Mouse (Mus musculus): ENCODE measurements around the gene 1110051M20Rik. TPM values are rescaled to one million over a fixed set of nuclear protein-coding genes. Genes with fewer than 3 reads are reported as not detected.

1110051M20Rik gene
- total and polyA plus RNA-seq, 2 experiments from 2014 or later: 158 to 171 TPM

DNA sequence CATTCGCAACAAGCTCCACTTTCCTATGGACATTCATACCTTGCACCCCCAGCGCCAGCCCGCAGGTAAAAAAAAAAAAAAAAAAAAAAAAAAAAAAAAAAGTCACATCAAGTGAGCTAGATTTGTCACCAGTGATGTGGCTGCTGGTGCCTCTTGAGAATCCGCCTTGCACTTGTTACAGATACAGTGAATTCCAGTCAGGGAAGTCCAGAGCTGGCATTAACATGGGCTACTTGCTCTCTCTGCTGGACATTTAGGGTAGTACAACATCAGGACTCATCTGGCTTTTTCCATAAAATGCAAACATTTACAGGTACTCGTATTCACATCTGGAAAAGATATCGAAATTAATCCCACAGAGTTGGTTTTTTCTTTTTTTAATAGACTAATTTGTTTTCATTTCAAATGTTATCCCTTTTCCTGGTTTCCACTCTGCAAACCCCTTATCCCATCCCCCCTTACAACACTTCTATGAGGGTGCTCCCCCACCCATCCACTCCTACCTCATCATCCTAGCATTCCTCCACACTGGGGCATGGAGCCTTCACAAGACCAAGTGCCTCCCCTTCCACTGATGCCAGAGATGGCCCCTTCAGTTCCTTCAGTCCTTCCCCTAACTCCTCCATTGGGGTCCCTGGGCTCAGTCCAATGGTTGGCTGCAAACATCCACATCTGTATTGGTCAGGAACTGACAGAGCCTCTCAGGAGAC, 36.5 kb upstream of the 1110051M20Rik start:
- H3K36me3 ChIP-seq (ENCODE audit: insufficient read depth, low read length): 0 out of 2 replicates have a peak, but pooled peaks cover 7% of the 10 kb centered on the region
- H3K27ac ChIP-seq (ENCODE audit: low read depth, low read length): no peak overlapping the region
- DNase-seq (ENCODE audit: low spot score) (peak; percentile 94), ATAC-seq (ENCODE audit: low FRiP score) (peak; percentile 66)
- TF ChIP-seq CTCF (IDR thresholded peaks at IDR 0.05): peak; percentile 92
- H3K4me2 ChIP-seq (ENCODE audit: low read depth, low read length, poor library complexity, severe bottlenecking): no peak overlapping the region
- WGBS: 62% methylated on average over 6 of the region's 6 CpGs
- H3K4me3 ChIP-seq (ENCODE audit: low read depth, low read length): no peak overlapping the region
- no peak overlapping the region for H3K9ac ChIP-seq (replicated peaks; ENCODE audit: low read length, poor library complexity, severe bottlenecking)
- H3K4me1 ChIP-seq (ENCODE audit: insufficient read depth, low read length): no peaks in the 10 kb centered on the region
- no peaks in the 10 kb centered on the region for H3K9me3 ChIP-seq (ENCODE audit: low read length)
- H3K27me3 ChIP-seq (ENCODE audit: insufficient read depth, low read length): no peaks in the 10 kb centered on the region

GRCm38 (mm10) chr2:91480399-91480801, 35.9 kb upstream of the 1110051M20Rik start:
- WGBS: 93% methylated on average over 9 of the region's 9 CpGs
- Histone ChIP-seq H3K4me2 (ENCODE audit: low read depth, low read length, poor library complexity, severe bottlenecking) (no peak overlapping the region), H3K27ac (ENCODE audit: low read depth, low read length) (no peak overlapping the region), H3K4me3 (ENCODE audit: low read depth, low read length) (no peak overlapping the region), H3K36me3 (ENCODE audit: insufficient read depth, low read length) (0 out of 2 replicates have a peak, but pooled peaks cover 1% of the 10 kb centered on the region), H3K27me3 (ENCODE audit: insufficient read depth, low read length) (no peaks in the 10 kb centered on the region), H3K9ac (replicated peaks; ENCODE audit: low read length, poor library complexity, severe bottlenecking) (no peak overlapping the region), H3K4me1 (ENCODE audit: insufficient read depth, low read length) (no peaks in the 10 kb centered on the region), H3K9me3 (ENCODE audit: low read length) (no peaks in the 10 kb centered on the region)
- DNase-seq (ENCODE audit: low spot score) (peak; percentile 79), ATAC-seq (ENCODE audit: low FRiP score) (peak; percentile 56; the same call in 1 of the 2 replicates)
- TF ChIP-seq CTCF (IDR thresholded peaks at IDR 0.05): no peak

DNA sequence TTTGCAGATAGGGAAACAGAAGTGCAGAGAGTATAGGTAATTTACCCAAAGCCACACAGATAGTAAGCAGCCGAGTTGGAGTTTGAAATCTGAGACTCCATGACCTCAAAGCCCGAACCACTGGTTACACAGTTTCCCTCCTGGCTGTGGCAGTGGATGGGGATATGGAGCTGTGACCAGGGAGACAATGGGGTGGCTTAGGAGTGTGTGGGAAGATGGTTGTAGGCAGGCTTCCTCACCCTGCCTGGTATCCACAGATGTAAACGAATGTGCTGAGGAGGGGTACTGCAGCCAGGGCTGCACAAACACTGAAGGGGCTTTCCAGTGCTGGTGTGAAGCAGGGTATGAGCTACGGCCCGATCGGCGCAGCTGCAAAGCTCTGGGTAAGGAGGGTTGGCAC, 32.3 kb upstream of the 1110051M20Rik start:
- no peaks in the 10 kb centered on the region for H3K27me3 ChIP-seq (ENCODE audit: insufficient read depth, low read length)
- ATAC-seq (ENCODE audit: low FRiP score) (no peak), DNase-seq (ENCODE audit: low spot score) (no peak)
- no peak overlapping the region for H3K4me3 ChIP-seq (ENCODE audit: low read depth, low read length)
- H3K9ac ChIP-seq (replicated peaks; ENCODE audit: low read length, poor library complexity, severe bottlenecking): no peak overlapping the region
- H3K4me1 ChIP-seq (ENCODE audit: insufficient read depth, low read length): no peaks in the 10 kb centered on the region
- 88% methylated on average over 7 of the region's 7 CpGs for WGBS
- no peak overlapping the region for H3K4me2 ChIP-seq (ENCODE audit: low read depth, low read length, poor library complexity, severe bottlenecking)
- no peaks in the 10 kb centered on the region for H3K9me3 ChIP-seq (ENCODE audit: low read length)
- no peaks in the 10 kb centered on the region for H3K36me3 ChIP-seq (ENCODE audit: insufficient read depth, low read length)
- TF ChIP-seq CTCF (IDR thresholded peaks at IDR 0.05): no peak
- H3K27ac ChIP-seq (ENCODE audit: low read depth, low read length): no peak overlapping the region

DNA sequence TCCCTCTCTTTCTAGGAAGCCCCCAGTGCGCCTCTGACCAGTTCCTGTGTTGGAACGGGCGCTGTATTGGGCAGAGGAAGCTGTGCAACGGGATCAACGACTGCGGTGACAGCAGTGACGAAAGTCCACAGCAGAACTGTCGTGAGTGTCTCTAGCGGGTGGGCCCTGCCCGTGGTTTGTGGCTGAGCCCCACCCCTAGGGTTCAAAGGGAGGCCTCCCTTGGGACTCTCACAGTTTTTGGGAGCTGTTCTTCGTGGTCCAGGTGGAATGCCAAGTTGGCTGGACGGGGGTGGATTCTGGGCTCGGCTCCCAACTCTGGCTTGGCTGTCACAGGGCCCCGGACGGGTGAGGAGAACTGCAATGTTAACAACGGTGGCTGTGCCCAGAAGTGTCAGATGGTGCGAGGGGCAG, 31.8 kb upstream of the 1110051M20Rik start:
- Histone ChIP-seq H3K27me3 (ENCODE audit: insufficient read depth, low read length) (no peaks in the 10 kb centered on the region), H3K4me1 (ENCODE audit: insufficient read depth, low read length) (no peaks in the 10 kb centered on the region), H3K27ac (ENCODE audit: low read depth, low read length) (no peak overlapping the region), H3K4me3 (ENCODE audit: low read depth, low read length) (no peak overlapping the region), H3K9ac (replicated peaks; ENCODE audit: low read length, poor library complexity, severe bottlenecking) (no peak overlapping the region), H3K4me2 (ENCODE audit: low read depth, low read length, poor library complexity, severe bottlenecking) (no peak overlapping the region), H3K9me3 (ENCODE audit: low read length) (no peaks in the 10 kb centered on the region), H3K36me3 (ENCODE audit: insufficient read depth, low read length) (no peaks in the 10 kb centered on the region)
- ATAC-seq (ENCODE audit: low FRiP score): no peak
- WGBS: 82% methylated on average over 17 of the region's 17 CpGs
- TF ChIP-seq CTCF (IDR thresholded peaks at IDR 0.05): no peak
- peak; percentile 46 for DNase-seq (ENCODE audit: low spot score)

DNA sequence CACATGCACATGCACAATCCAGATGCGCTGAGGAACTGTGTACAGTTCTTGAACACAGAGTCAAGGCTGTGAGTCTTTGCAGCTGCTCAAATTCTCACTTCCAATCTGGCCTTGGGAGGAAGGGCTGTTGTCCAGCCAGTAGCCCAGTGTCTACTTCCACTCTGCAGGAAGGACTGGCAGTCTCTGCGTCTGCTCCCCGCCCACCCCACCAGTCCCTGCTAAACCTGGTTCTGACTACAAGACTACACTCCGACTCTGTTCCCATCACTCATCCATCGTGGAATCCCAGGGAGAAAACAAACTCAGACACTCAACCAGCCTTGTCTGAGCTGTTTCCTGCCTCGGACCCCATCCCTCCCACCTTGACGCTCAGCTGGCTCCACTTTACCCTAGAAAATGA, 31.3 kb upstream of the 1110051M20Rik start:
- DNase-seq (ENCODE audit: low spot score) (no peak), ATAC-seq (ENCODE audit: low FRiP score) (no peak)
- H3K36me3 ChIP-seq (ENCODE audit: insufficient read depth, low read length): no peaks in the 10 kb centered on the region
- H3K4me1 ChIP-seq (ENCODE audit: insufficient read depth, low read length): no peaks in the 10 kb centered on the region
- no peak overlapping the region for H3K9ac ChIP-seq (replicated peaks; ENCODE audit: low read length, poor library complexity, severe bottlenecking)
- H3K27me3 ChIP-seq (ENCODE audit: insufficient read depth, low read length): no peaks in the 10 kb centered on the region
- TF ChIP-seq CTCF (IDR thresholded peaks at IDR 0.05): no peak
- no peak overlapping the region for H3K4me3 ChIP-seq (ENCODE audit: low read depth, low read length)
- WGBS: 84% methylated on average over 7 of the region's 7 CpGs
- H3K9me3 ChIP-seq (ENCODE audit: low read length): no peaks in the 10 kb centered on the region
- no peak overlapping the region for H3K27ac ChIP-seq (ENCODE audit: low read depth, low read length)
- H3K4me2 ChIP-seq (ENCODE audit: low read depth, low read length, poor library complexity, severe bottlenecking): no peak overlapping the region

DNA sequence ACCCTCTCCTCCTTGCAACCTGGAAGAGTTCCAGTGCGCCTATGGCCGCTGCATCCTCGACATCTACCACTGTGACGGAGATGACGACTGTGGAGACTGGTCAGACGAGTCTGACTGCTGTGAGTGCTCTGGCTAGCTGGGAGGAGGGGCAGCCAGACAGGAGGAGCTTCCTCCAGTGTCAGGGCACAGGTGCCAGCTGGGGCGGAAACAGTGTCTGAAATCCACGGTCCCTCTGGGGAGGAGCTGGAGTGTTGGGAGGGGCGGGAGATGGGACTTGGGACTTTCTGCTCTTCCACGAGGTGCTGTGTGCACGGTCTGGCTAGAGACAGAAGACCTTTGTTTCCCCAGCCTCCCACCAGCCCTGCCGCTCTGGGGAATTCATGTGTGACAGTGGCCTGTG, 29.9 kb upstream of the 1110051M20Rik start:
- peak; percentile 24 for DNase-seq (ENCODE audit: low spot score)
- Histone ChIP-seq H3K27me3 (ENCODE audit: insufficient read depth, low read length) (no peaks in the 10 kb centered on the region), H3K4me2 (ENCODE audit: low read depth, low read length, poor library complexity, severe bottlenecking) (no peak overlapping the region), H3K9me3 (ENCODE audit: low read length) (no peaks in the 10 kb centered on the region), H3K36me3 (ENCODE audit: insufficient read depth, low read length) (no peaks in the 10 kb centered on the region), H3K4me3 (ENCODE audit: low read depth, low read length) (no peak overlapping the region), H3K4me1 (ENCODE audit: insufficient read depth, low read length) (no peaks in the 10 kb centered on the region), H3K27ac (ENCODE audit: low read depth, low read length) (no peak overlapping the region), H3K9ac (replicated peaks; ENCODE audit: low read length, poor library complexity, severe bottlenecking) (no peak overlapping the region)
- no peak for ATAC-seq (ENCODE audit: low FRiP score)
- WGBS: 60% methylated on average over 12 of the region's 12 CpGs
- TF ChIP-seq CTCF (IDR thresholded peaks at IDR 0.05): no peak

Measured in midbrain, postnatal 0 days (tissue).